Mouse (Mus musculus) CD4-positive helper T cell, adult 2 months (primary cell): Measurements from ENCODE around the gene Zbtb7b.

Experiments
- DNase-seq: peaks from one replicate; pipeline ENCODE4 v3.0.0-alpha.2; 2012; ENCODE audit warnings: low read depth, missing footprints, low spot score

The Zbtb7b gene

DNA sequence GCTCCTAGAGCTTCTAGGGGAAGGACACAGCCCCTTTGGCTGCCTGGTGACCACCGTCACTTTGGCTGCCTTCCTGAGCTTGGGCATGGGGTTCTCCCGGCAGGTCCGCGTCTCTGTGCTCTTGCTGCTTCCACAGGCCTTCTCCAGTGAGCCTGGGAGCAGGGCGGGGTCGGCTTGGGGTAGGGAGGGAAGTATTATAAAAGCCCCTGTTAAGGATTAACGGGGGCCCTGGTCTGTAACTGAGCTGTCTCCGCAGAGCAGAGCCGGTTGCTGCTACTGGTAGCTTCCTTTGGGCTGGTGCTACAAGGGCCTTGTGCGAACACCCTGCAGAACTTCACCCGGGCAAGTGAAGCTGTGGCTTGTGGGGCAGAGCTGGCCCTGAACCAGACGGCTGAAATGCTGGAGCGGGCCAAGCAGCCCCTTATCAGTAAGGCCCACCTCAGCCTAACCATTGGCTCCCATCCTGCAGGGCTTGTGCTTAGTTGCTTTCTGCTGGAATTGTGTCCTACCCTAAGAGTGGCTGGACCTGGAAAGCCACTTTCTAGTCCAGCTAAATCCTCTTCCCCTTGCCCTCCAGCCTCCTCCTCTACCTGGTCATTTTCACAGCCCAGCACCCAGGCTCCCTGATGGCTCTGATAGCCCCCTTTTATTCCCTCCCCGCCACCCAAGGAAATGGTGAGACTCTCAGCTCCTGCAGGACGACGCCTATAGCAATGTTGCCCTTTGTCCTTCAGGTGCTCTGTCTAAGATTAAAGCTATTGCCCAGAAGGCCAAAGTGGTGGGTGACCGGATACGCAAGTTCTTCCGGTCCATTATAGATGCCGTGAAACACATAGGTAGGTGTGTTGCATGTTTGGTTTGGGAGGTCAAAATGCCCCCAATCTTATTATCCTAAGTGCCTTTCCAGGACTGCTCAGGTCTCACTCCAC is 28.8 kb downstream of the Zbtb7b start:
- no peak for DNase-seq

DNA sequence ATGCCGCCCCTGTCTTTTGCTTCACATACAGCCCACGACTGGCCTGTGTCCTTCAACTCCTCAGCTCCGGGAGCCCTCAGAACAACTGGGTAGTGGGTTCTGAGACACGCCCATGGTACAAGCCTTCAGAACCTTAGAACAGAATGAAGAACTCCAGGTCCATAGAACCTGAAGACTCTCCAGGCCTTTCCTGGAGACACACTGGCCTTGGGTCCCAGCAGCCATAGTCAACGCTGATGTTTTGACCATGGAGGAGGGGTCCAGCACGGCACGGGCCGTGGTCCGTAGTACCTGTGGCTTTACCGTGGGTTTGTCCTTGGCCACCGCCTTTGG is 29.5 kb downstream of the Zbtb7b start, which contains the start of gene Dcst1:
TSS of gene Dcst1 (minus strand) at position 101 of the 333 bp plus-strand sequence.
- no peak for DNase-seq

DNA sequence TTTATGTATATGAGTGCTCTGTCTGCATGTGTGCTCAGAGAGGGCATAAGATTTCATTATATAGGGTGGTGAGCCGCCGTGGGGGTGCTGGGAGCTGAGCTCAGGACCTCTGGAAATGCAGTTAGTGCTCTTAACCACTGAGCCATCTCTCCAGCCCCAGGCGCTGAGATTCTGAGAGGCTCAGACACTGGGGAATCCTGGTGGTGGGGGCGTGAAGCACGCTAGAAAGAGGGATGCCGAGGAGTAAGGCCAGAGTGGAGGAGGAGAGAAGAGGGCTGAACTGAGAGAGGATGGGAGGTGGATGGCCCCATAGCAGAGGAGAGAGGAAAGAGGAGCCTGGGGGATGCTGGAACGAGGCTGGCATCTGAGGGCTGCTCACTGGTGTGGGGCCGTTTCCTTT is 29.9 kb downstream of the Zbtb7b start:
- no peak for DNase-seq

DNA sequence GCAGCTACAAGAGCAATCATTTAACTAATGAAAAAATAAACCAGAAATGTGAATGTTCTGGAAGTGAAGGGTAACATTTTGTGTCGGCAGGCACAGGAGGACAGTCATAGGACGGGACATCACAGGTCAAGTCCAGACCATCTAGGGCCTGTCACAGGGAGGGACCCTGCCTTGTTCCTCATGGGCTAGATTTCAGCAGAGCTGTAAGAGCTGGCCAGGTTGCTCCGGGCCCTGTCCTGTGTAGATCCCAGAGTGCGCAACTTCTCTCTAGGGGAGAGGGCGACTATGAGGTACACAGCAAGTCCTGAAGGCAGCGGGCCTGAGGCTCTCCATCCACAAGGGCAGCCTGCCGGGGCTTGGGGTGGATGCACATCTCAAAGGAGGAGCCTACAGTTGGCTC is 32.9 kb downstream of the Zbtb7b start, which contains the start of gene Dcst2:
TSS of gene Dcst2 (plus strand) at position 301 of the 400 bp plus-strand sequence.
- DNase-seq = no peak

DNA sequence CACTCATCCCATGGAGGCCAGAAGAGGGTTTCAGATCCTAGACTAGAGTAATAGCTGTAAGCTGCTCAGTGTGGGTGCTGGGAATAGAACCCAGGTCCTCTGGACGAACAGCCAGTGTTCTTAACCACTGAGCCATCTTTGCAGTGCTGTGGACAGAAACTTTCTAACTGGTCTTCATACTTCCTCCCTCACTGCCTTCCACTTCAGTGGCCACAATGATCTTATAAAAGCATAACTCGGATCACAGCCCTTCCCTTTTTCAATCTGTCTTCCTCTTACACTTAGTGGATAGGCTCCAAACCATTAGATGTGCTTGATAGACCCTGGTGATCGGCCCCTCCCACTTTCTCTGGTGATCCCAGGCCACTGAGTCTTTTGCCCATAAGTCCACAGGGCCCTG is 34.3 kb downstream of the Zbtb7b start:
- no peak for DNase-seq

DNA sequence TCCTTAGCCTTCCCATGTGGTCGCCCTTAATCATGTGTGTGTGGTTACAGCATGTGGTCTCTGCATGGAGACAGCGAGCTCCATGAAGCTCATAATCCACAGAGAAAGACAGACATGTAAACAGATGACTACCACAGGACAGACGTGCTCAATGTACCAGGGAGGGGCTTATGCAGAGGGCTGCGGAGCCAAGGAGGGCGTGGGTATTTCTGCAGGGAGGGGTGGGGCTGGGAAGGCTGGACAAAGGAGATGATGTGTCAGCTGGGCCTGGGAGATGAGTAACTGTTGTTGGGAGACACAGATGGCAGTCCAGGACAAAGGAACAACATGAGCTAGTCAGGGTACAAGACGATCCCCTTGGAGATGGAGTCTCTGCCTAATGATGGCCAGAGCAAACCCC is 34.9 kb downstream of the Zbtb7b start:
- DNase-seq = no peak

DNA sequence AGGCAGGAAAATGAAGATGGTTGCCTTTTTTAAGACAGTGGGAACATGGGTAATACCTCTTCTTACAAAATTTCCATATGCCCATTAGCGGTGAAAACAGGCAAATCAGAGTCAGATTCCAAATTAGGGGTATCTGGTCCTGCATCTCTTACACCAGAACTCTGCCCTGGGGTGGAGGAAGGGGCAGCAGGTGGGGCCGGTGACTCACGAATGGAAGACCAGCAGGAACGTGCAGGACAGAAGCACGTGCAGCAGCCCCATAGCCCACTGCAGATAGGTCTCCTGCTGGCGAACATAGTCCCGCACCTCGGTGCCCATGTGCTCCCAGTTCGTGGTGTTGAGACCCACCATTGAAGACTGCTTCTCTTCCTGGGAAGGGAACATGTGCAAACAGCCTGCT is 38.5 kb downstream of the Zbtb7b start:
- DNase-seq = no peak

DNA sequence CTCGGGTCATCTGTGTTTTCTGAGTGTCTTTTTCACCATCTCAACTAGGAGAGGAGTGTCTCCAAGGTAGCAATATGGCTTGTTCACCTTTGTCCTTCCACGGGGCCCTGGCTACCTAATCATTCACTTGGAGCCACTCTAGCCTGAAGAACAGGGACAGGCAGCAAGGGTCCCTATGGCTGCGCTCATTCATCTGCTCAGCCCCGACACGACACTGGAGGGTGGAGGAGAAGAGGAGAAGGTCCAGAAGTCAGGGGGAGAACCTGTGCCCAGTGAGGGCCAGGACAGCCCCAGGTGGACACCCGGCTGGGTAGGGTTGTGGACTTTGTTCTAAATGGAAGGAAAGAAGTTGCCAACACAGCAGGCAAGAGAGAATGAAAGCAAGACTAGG is 39.1 kb downstream of the Zbtb7b start:
- no peak for DNase-seq

DNA sequence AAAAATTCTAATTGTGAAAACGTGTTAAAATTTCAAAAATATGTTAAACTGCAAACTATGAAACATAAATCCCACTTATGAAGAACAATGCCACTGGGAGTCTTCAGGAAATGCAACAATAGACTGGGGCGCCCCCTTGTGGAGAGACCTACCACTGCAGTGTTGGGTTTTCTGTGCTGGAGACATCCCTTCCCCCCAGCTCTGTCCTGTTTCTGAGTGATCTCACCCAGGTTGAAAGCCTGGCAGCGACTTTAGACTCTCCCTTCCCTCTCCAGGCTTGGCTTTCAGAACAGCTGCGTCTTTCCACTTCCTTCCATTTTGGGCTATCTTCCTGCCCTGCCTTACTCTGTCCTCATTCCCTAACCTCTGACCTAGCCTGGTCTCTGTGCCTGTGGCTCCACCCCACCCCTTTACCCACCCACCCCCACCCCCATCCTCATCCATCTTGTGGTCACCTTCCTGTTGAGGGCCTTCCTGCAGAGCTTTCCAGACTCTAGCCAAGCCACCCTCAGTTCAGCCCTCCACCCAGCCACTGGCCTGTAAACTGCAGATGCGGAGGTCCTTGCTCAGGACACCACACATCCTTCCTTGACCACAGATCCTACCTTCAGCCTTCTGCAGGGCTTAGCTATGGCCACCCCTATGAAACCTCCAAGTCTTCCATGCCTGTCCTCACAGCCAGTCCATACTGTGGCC is 39.6 kb downstream of the Zbtb7b start:
- DNase-seq = peak; percentile 80

DNA sequence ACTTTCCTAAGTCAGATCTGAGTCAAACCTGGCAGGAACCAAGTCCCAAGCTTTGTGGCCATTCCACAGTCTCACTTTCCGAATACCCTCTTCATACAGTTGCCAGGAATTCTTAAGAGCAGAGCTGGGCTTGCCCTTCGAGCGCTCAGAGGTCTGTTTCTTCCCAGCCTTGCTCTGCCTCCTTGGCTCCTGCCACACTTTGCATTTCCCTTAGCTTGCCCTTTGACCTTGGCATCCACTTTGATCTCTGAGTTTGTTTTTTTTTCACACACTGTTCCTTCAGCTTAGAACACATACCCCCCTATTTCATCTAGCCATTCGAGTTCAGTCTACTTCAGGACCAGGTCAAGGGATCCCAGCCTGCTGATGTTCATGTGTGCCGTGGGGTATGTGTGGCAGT is 43.3 kb downstream of the Zbtb7b start:
- DNase-seq = no peak

DNA sequence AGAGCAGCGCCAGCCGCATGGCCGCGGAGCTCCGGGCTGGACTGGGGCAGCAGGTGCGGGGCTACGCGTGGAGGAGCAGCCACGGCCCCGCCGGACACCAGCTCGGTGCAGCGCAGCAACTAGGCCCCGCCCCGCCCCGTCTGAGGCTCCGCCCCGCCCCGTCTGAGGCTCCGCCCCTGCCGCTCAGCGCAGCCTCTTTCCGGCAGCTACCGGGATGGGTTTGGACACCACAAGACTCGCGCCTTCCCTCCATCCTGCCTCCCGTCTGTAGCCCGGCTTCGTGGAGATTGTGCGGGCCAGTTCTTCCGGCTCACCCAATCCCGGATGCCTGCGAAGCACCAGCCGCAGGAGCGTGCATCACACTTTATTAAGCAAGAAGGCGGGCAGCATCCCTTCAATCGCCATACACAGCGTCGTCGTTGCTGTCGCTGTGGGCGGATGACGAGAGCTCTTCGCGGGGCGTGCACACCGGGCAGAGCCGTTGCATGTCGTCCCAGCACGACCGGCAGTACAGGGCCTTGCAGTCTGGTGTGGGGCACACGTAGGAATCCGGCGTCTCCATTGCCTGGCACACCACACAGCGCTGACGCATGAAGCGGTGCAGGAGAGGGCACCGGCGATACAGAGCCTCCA is 44.6 kb downstream of the Zbtb7b start, which contains the start of gene Adam15:
TSS of gene Adam15 (minus strand) at position 128 of the 633 bp plus-strand sequence.
- peak; percentile 92 for DNase-seq

DNA sequence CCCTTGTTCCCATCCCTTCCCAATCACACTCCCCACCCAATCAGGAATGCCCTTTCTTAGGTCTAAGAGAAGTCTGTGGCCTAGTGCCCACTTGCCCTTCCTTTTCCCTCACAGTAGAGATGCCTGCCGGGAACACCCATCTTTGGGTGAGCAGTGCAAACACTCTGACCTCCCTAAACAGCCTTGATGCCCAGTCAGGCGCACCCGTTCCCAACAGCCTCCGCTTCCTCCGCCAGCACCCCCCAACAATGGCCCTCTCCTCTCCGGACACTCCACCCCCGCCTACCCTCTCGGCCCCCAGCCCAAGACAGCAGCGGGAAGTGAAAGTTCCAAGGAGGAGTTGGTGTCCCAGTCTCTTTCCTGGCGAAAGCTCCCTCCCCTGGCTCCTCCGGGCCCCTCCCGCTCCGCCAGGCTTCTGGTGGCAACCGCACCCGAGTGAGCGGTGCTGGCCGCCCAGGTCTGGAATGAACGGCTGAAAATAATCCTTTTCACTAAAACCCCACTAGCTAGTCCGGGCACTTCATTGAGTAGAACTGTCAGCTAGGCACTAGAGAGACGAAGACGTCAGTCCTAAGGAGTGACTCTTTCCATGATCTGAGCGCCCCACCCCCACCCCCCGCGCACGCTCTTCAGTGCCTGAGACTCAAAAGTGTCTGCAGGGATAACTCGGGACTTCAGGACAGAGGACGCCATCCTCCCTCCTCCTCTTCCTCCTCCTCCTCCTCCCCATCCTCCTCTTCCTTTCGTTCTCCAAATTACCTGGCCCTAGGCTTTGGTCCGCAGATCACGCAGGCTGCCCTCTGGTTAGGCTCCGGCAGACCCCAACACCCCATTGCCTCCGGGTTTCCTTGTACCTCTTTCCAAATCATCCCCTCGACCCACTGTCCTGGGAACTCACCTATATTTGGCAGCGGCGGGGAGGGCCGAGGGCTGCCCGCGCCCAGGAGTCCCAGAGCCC is 45.4 kb downstream of the Zbtb7b start:
- DNase-seq = peak; percentile 71

DNA sequence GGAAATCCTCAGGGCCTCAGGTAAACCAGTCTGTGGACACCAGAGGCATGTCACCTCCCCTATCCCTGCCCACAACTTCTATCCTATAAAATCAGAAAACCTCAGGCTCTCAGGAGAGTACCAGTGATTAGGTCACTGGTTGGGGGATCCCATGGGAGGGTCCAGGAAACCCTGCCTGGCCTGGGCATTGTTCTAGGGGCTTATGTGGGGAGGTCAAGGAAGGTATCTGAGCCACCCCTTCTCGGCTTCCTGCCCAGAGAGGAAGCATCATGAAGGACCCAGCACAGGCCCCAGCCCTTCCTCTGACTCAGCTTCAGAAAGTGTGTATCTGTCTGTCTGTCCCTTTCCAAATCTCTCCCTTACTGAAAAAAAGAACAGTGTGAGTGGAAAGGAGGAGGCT is 46.7 kb downstream of the Zbtb7b start:
- DNase-seq = no peak

DNA sequence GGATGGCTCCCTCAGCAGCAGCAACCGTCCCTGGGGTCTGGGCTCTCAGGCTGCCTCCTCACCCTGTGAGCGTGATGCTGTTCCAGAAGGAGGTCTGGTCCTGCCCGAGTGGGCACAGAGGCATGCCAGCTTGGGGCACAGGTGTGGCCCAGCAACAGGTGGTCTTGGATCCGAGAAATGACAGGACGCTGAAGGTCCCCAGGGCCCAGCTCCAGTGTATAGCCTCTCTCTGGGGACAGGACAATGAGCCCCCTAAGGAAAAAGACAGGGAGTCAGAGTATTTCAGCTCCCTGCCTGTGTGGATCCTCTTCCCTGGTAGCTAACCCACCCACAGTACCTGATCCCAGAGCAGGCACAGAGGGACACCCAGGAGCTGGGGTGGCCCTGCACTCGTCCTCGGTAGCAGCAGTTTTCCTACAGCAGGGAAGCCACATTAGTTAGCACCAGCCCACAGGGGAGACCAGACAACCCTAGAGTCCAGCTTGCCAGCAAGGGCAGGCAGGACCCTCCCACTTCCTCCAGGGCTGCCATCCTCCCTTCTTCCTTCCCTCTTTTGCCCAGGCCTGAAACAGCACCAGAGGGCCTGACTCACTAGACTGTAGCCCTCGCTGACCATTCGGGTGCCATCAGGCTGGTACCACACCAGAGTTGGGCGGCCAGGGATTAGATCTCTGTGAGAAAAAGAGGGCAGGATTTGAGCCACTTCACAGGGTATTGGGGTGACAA is 47.6 kb downstream of the Zbtb7b start:
- no peak for DNase-seq

DNA sequence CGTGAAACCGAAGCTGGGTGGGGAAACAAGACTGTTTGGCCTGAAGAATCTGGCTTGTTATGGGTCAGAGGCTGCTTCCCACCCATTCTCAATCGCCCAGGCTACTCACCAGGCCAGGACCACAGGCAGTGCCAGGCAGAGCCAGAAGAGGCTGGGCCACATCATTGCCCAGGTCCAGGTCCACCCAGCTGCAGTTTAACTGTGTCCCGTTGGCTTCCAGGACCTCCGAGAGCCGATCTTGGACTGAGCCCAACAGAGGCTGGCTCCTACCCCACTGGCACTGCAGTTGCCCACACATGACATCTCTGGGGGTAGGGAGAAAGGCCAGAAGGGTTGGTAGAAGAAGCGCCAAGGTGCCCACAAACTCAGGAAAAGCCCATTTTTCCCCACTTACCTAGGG is 51.3 kb downstream of the Zbtb7b start:
- no peak for DNase-seq

DNA sequence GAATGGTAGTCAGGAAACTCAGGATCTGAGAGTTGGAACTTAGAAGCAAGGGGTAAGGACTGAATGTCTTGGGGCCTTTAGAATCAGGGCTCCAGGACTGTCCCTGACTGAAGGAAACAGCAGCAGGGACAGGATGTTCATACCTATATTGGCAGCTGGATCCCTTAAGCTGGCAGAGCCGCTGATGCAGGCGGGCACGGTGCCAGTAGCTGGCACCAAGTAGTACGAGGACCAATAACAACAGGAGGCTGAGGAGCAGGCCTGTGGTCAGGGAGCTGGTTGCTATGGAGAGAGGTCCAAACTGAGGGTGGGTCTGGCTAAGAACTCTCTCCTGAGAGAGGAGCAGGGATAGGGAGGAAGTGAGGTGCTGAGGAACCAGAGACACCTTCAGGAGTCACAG is 52.8 kb downstream of the Zbtb7b start:
- DNase-seq = no peak

DNA sequence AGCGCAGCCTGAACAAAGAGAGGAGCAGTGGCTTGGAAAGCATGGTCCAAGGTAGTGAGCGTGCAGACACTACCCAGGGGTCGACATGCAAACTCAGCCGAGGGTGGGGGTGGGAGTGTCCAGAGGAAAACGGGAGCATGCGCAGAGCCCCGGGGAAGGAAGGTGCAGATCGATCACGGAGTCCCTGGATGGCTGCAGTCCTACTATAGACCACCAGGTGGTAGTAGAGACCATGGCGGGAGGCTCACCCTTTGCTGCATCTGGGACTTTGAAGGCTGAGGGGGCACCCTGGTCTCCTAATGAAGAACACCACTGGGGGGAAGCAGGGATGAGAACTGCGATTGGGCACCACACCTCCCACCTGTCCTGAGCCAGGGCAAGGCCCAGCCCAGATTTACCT is 54.1 kb downstream of the Zbtb7b start:
- peak; percentile 78 for DNase-seq

DNA sequence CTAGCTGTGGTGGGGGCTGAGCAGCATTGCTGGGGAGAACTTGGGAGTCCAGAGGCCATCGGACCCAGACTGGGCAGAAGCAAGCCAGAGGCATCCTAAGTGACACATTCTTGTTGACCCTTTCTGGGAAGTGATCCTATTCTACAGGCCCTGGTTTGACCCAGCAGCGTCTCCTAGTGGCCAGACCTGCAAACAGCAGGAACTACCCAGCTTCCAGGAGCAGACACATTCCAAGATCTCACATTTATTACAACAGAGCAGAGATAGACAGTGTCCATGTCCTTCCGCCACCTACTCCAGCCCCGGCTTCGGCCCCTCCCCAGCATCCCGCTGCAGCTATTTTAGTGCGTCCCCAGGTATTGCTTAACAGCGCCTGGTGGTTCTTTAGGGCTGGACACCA is 55.2 kb downstream of the Zbtb7b start:
- peak; percentile 63 for DNase-seq

DNA sequence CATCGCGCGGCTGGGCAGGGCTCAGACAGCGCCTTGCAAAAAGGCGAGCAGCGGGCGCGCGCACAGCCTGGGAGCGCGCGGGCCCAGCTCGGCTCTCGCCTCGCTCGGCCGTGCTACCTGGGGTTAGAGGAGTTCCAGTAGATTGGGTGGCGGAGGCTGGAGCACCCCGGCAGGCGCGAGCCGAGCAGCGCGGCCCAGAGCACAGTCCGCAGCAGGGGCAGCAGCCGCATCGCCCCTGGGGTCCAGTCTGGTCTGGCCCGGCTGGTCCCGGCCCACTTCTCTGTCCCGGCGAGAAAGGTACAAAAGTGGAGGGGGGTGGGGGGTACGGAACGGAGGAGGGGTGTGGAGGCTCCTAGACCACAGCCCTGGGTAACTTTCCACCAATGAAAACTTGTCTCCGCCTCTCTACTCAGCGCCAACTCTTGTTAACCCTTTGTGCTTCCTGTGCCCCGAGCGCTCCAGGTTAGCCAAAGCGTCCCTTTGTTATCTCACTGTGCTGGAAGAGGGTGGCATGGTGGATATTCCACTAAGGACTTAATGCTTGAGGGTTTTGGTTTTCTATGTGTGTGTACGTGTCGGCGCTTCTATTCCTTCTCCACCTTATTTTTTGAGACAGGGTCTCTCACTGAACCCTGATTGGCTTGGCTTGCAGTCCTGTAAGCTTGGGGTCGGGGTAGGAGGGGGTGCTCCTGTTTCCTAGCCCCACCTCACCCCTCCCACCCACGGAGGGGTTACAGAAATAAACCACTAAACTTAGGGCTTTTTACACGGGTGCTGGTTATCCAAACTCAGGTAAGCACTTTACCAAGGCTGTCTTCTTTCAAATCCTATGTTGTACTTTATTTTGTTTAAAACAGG is 56.6 kb downstream of the Zbtb7b start, which contains the start of gene Efna4:
TSS of gene Efna4 (minus strand) at position 308 of the 858 bp plus-strand sequence.
- DNase-seq = peak; percentile 73
